Mouse (Mus musculus): ENCODE measurements around the gene Kcnip4.

- TF ChIP-seq CTCF (IDR thresholded peaks at IDR 0.05; ENCODE audit: borderline replicate concordance, control insufficient read depth, extremely low read depth, insufficient read depth, low read length, poor library complexity) (no peak), POLR2A (IDR thresholded peaks at IDR 0.05; ENCODE audit: control insufficient read depth, extremely low read depth, insufficient read depth, low read length, poor library complexity) (no peak)
These were observed 476.7 kb downstream of the Kcnip4 start for GRCm38 (mm10) chr5:49047960-49048359.

All from thymus, adult 2 months (tissue).